Comparison of ENCODE assay signal across 22 mouse cellular contexts in genomic region chr9:87734631-87735030, GRCm38 (mm10). TPM values are rescaled to one million over a fixed set of nuclear protein-coding genes. Genes with fewer than 3 reads are reported as not detected.
A peak's percentile ranks its signal among the peaks of the same experiment; 100 is the strongest.
DNase-seq lines count a peak whose midpoint lies in the region; ATAC-seq and TF ChIP-seq lines count a peak whose summit lies in the region.
"Had no signal": no experiment of that assay in that cellular context is flagged by ENCODE, and none has a peak within 500 bp of the region (broad histone marks: within the 10 kb centered on the region; RNA-seq: fewer than 3 reads in every experiment).

No protein-coding gene starts in this region.

- TF ChIP-seq POLR2A in brain, embryonic 14.5 days (IDR thresholded peaks at IDR 0.05; ENCODE audit: borderline replicate concordance, extremely low read depth, insufficient read depth, insufficient read length, poor library complexity, severe bottlenecking): no peak

- H3K36me3 ChIP-seq in hindbrain, embryonic 10.5 days: no peaks in the 10 kb centered on the region
- no peaks in the 10 kb centered on the region for H3K36me3 ChIP-seq in hindbrain, embryonic 13.5 days
- no peaks in the 10 kb centered on the region for H3K36me3 ChIP-seq in neural tube, embryonic 11.5 days (ENCODE audit: control insufficient read depth, insufficient read depth, low read length)
- no peaks in the 10 kb centered on the region for H3K36me3 ChIP-seq in kidney, embryonic 15.5 days
- H3K36me3 ChIP-seq: liver, embryonic 13.5 days; stomach, embryonic 15.5 days had no signal

- H3K9ac ChIP-seq in hindbrain, embryonic 13.5 days: no peak overlapping the region
- H3K9ac ChIP-seq in neural tube, embryonic 11.5 days (ENCODE audit: low read length): no peak overlapping the region
- H3K9ac ChIP-seq in kidney, embryonic 15.5 days: no peak overlapping the region
- H3K9ac ChIP-seq: forebrain, embryonic 13.5 days; liver, embryonic 13.5 days; lung, embryonic 14.5 days; stomach, embryonic 15.5 days had no signal

- H3K27me3 ChIP-seq in hindbrain, embryonic 10.5 days (ENCODE audit: insufficient read depth, poor library complexity, severe bottlenecking): peaks cover 98% of the 10 kb centered on the region
- peaks cover 94% of the 10 kb centered on the region for H3K27me3 ChIP-seq in hindbrain, embryonic 13.5 days
- H3K27me3 ChIP-seq in neural tube, embryonic 11.5 days (ENCODE audit: control insufficient read depth, insufficient read depth, low read length): peaks cover 90% of the 10 kb centered on the region
- peaks cover 95% of the 10 kb centered on the region for H3K27me3 ChIP-seq in kidney, embryonic 15.5 days

- H3K4me1 ChIP-seq in hindbrain, embryonic 10.5 days (replicated peaks): peaks cover 27% of the 10 kb centered on the region
- H3K4me1 ChIP-seq in hindbrain, embryonic 13.5 days (replicated peaks): peaks cover 26% of the 10 kb centered on the region
- peaks cover 10% of the 10 kb centered on the region for H3K4me1 ChIP-seq in neural tube, embryonic 11.5 days (ENCODE audit: control insufficient read depth, insufficient read depth, low read length)
- peaks cover 31% of the 10 kb centered on the region for H3K4me1 ChIP-seq in kidney, embryonic 15.5 days

- intact Hi-C loops in gastrocnemius, postnatal 36 days (cut with DNase I): no loop called here

- no peak overlapping the region for H3K4me2 ChIP-seq in hindbrain, embryonic 13.5 days
- H3K4me2 ChIP-seq in neural tube, embryonic 11.5 days (ENCODE audit: low read depth): no peak overlapping the region
- H3K4me2 ChIP-seq in kidney, embryonic 15.5 days: no peak overlapping the region
- H3K4me2 ChIP-seq: forebrain, embryonic 13.5 days; liver, embryonic 13.5 days; lung, embryonic 14.5 days; stomach, embryonic 15.5 days had no signal

- H3K9me3 ChIP-seq in hindbrain, embryonic 10.5 days: no peaks in the 10 kb centered on the region
- H3K9me3 ChIP-seq in hindbrain, embryonic 13.5 days: no peaks in the 10 kb centered on the region
- no peaks in the 10 kb centered on the region for H3K9me3 ChIP-seq in neural tube, embryonic 11.5 days (ENCODE audit: control insufficient read depth, low read length)
- no peaks in the 10 kb centered on the region for H3K9me3 ChIP-seq in kidney, embryonic 15.5 days (replicated peaks)
- H3K9me3 ChIP-seq: forebrain, embryonic 13.5 days; liver, embryonic 13.5 days; stomach, embryonic 15.5 days had no signal

- H3K27ac ChIP-seq in hindbrain, embryonic 10.5 days: no peak overlapping the region
- H3K27ac ChIP-seq in hindbrain, embryonic 13.5 days: no peak overlapping the region
- H3K27ac ChIP-seq in neural tube, embryonic 11.5 days (ENCODE audit: low read depth, low read length): no peak overlapping the region
- H3K27ac ChIP-seq in kidney, embryonic 15.5 days: no peak overlapping the region
- H3K27ac ChIP-seq: forebrain, embryonic 13.5 days; heart, adult 2 months; layer of hippocampus, adult 2 months; liver, embryonic 13.5 days; stomach, embryonic 15.5 days had no signal

- no peak overlapping the region for H3K4me3 ChIP-seq in hindbrain, embryonic 10.5 days
- H3K4me3 ChIP-seq in hindbrain, embryonic 13.5 days: no peak overlapping the region
- no peak overlapping the region for H3K4me3 ChIP-seq in neural tube, embryonic 11.5 days (ENCODE audit: low read depth, low read length)
- no peak overlapping the region for H3K4me3 ChIP-seq in kidney, embryonic 15.5 days (replicated peaks)
- H3K4me3 ChIP-seq: forebrain, embryonic 13.5 days; heart, adult 2 months; layer of hippocampus, adult 2 months; liver, embryonic 13.5 days; stomach, embryonic 15.5 days had no signal

- WGBS in hindbrain, embryonic 10.5 days: 1% methylated on average over 9 of the region's 9 CpGs
- 4% methylated on average over 9 of the region's 9 CpGs for WGBS in hindbrain, embryonic 13.5 days
- WGBS in neural tube, embryonic 11.5 days: 3% methylated on average over 9 of the region's 9 CpGs
- 10% methylated on average over 9 of the region's 9 CpGs for WGBS in kidney, embryonic 15.5 days

- ATAC-seq in hindbrain, embryonic 13.5 days (ENCODE audit: low FRiP score): no peak
- no peak for ATAC-seq in neural tube, embryonic 11.5 days (ENCODE audit: insufficient read depth, low FRiP score, low TSS enrichment)
- ATAC-seq in kidney, embryonic 15.5 days (replicated peaks; ENCODE audit: low FRiP score): no peak
- ATAC-seq: forebrain, embryonic 13.5 days had no signal

- peak; percentile 34 for DNase-seq in hindbrain, embryonic 10.5 days (ENCODE audit: low spot score)
- DNase-seq in brain, embryonic 14.5 days (ENCODE audit: low read depth): peak; percentile 51
- DNase-seq in embryo, embryonic 9.5 days (ENCODE audit: extremely low spot score): peak; percentile 50
- peak; percentile 25 for DNase-seq in neural tube, embryonic 11.5 days (ENCODE audit: low spot score)
- DNase-seq in gastrocnemius, postnatal 36 days: no peak
- DNase-seq: adrenal gland, adult 2 months; gastrocnemius, postnatal 10 days; heart, adult 2 months; heart, postnatal 4 days; kidney, adult 18-20 months; kidney, postnatal 14 days; layer of hippocampus, postnatal 36 days; liver, embryonic 13.5 days; lung, embryonic 14.5 days; lung, postnatal 36 days; thymus, adult 18-20 months had no signal

- TF ChIP-seq CTCF in brain, embryonic 14.5 days (IDR thresholded peaks at IDR 0.05; ENCODE audit: borderline replicate concordance, extremely low read depth, insufficient read depth, insufficient read length): no peak

RNA-seq across cellular contexts. Expression of gene Tbx18, which starts 3.6 kb away (rescaled TPM):
- 2.9 and 4.8 TPM in 2 replicates for polyA plus RNA-seq in hindbrain, embryonic 10.5 days (2016; fragmentation: Nextera tagmentation; extraction: Ambion mirVana)
- 1.8 and 2.1 TPM in 2 replicates for polyA plus RNA-seq in hindbrain, embryonic 13.5 days (2015; fragmentation: Nextera tagmentation; extraction: Ambion mirVana)
- polyA plus RNA-seq in brain, embryonic 14.5 days (2012; rRNA removed): 3.8 and 6.5 TPM in 2 replicates
- polyA plus RNA-seq in neural tube, embryonic 11.5 days (2014; fragmentation: Nextera tagmentation; extraction: Ambion mirVana): 1.7 and 2.9 TPM in 2 replicates
- polyA plus RNA-seq in kidney, embryonic 15.5 days (2015; fragmentation: Nextera tagmentation; extraction: Ambion mirVana): 1.9 and 3.4 TPM in 2 replicates
- under 1 TPM; 0.64 to 0.79 TPM for total RNA-seq in gastrocnemius, postnatal 36 days (2021)
- total RNA-seq: neutrophil, adult 5-6 weeks had no signal

Comparison
In these comparisons a context has a peak if more than half of its experiments do, and no peak if none do; other contexts are left out.
1. DNase-seq: peak in hindbrain, embryonic 10.5 days (single experiment), brain, embryonic 14.5 days (single experiment), embryo, embryonic 9.5 days (single experiment) and neural tube, embryonic 11.5 days (single experiment); none in gastrocnemius, postnatal 36 days (0 of 2).